Mouse (Mus musculus) 416B (cell line): ENCODE results near the gene Tmem163.

ENCODE experiments used
- DNase-seq: peaks from one replicate; pipeline ENCODE4 v3.0.0; 2011; ENCODE audit warnings: low read depth

Tmem163 gene

DNA sequence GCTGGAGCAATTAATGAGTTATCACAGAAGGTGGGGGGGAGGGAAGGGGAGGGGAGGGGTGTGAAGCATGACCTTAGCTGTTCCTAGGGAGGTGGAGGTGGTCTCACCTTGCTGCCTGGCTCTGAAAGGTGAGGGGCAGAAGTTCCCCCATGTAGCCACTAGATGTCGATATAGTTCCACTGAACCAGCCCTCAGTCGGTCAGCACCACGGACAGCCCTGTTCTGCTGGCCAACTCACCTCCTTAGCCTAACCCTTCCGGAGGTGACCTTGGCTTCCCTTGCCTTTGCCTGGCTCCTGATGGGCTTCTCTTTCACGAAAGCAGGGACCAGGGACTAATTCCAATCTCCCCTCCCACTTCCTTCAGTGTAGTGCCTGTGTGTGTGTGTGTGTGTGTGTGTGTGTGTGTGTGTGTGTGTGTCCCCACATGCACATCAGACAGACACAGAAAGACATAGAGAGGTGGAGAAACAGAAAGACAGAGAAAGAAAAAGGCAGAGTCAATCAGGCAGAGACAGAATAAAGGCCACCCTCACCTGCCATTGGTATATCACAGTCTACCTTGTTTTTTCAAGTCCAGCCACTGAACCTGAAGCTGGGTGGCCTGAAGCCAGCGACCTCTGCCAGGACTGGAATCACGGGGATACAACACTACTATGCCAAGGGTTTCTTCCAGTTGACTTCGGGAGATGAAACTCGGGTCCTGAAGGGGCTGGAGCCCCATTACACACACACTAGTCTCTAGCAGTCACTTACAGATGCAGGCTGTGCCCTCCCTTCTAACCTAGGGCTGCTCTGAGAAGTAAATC is 182.4 kb downstream of the Tmem163 start:
- DNase-seq: peak; percentile 62

DNA sequence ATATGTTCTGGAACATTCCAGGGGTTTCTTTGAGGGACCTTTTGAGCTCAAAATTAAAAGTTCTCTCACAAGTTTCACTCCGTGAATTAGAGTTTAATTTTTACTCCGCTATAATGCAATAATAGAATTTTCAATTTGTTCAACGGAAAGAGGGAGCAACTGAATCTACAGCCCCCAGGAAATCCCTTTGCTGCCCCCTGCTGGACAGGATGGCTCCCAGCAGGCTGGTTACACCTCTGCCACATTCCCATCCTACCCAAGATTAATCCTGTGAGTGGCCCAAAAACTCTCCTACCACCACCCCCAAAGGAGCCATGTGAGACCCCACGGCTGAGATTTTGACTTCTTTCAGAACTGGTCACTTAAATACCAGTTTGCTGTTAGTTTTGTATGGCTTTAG is 192.2 kb downstream of the Tmem163 start:
- peak; percentile 22 for DNase-seq

DNA sequence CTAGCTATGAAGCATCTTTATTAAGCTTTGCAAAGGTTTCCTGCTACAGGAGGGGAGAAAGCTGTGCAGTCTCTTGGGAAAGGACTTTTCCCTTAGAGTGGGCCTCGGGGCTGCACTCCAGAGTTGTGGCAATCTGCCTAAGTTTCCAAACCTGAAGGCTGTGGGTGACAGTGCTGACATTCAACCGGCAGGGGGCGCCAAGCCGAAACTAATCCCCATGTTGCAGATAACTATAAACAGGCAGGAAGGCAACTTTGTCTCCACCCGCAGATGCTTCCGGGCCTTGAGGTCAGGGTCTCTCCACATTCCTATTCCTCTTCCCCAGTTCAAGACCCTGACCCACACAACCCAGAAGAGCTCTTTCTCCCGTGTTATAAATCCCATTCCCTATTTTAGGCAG is 194.5 kb downstream of the Tmem163 start:
- peak; percentile 54 for DNase-seq

DNA sequence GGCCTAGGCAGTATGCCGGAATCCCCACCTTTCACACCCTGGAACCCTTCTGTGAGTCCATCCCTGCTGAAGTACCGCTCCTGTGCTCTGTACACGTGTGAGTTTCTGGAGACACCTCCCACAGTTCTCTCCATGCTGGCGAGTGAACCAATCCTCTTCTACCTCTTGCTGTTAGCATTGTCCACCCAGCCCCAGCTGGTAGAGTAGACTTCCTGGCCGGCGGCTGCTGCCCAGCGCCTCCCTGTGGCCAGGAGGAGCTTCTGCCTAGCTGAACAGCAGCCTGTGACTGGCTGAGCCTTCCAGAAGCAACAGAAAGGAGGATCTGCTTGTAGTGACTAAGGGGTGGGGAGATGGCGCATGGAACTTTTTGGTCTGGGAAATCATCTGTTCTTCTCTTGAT is 195.2 kb downstream of the Tmem163 start:
- DNase-seq: peak; percentile 24

DNA sequence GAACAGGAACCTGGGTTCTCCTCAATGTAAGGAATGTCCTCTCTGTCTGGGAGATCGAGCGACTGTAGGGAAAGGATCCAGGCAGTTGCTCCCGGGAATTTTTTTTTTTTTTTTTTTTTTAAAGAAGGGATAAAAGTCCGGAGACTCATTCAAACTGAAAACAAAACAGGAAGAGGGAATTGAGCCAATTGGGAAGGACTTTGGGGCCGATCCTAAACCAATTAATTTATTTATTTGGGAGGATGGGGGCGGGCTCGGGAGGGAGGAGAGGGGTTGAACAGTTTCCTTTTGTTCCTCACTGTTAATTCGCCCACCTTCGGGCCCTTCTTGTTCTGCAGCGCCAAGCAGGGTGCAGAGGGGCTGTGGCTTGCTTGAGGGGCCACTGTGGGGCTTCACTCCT is 196.4 kb downstream of the Tmem163 start:
- DNase-seq: no peak

DNA sequence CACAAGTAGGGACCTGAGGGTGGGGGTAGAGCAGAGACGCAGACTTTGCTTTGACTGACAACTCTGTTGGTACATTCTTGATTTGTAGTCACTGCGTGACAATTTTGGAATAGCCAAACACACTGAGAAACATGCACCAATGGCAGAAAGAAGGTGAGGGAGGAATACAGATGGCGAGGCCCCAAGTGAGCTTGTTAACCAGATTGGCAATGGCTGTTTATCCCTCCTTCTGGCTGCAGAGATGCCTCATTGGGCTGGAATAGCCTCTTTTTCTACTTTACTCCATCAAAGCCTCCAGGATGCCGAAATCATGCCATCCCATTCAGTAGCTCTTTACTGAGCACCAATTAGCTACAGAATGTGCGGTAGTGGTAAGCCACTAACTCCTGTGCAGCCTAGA is 203.6 kb downstream of the Tmem163 start:
- DNase-seq: no peak

DNA sequence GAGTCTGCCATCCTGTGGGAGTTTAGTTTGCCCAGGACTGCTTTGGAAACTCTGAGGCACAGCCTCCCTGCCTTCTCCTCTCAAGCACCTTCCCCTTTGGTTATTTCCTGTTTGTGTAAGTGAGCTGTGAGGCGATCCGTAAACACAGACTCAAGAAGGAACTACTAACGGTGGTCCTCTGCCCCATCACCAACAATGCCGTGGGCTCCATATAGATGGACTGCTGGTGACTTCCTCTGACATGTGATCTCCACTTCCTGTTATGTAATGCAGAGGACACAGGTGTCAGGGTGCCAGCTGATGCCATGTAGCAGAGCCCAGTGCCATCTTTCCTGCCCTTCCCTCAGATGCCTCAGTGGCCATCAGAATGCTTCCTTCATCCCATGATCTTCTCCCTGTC is 209.2 kb downstream of the Tmem163 start:
- DNase-seq: peak; percentile 8

DNA sequence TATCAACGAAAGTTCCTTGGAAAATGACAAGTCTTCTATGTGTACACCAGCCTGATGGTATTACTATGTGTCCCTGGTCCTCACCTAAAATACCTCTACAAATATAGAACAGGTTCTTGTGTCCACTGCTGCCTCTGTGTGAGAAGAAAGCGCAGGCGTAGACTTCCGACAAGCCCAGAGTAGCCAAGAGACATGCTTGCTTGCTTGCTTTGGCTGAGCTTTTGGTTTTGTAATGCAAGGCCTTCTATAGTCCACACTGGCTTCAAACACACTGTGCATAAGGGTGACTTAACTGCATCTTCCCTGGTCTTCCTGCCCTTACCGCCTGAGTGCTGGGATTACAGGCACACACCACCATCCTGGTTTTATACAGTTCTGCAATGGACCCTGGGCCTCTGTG is 212.1 kb downstream of the Tmem163 start:
- no peak for DNase-seq

DNA sequence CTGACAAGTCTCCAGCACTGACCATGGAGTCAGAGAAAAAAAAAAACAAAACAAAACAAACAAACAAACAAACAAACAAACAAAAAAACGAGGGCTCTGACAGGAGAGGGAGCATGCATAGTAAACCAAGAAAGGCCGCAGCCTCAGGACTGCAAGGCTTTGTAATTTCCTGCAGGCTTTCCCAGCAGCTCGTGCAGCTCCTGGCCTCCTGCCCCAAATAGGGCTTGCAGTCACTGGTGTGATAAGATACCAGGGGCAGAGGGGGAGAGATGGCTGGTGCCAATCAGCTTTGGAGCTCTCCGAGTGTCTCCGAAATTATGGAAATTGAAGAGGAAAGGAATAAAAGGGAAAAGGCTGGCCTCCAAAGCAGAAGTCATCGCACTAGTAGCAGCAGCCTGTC is 214.1 kb downstream of the Tmem163 start:
- no peak for DNase-seq

DNA sequence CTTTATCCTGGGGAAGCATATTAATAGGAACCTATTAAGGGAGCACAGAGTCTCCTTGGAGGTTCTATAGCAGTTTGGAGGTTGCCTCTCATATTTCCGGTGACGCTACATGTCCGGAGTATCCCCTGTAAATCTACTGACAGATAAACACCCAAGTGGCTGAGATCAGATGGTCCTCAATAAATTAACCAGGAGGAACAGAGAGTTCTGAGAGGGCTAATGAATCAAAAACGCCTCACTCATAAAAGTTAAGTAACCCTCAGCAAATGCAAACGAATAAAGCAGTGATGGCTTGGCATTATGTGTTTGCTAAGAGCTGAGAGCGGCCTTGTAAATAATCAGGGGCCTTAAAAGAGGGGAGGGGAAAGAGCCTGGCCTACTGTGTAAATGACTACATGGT is 215.3 kb downstream of the Tmem163 start:
- DNase-seq: no peak

DNA sequence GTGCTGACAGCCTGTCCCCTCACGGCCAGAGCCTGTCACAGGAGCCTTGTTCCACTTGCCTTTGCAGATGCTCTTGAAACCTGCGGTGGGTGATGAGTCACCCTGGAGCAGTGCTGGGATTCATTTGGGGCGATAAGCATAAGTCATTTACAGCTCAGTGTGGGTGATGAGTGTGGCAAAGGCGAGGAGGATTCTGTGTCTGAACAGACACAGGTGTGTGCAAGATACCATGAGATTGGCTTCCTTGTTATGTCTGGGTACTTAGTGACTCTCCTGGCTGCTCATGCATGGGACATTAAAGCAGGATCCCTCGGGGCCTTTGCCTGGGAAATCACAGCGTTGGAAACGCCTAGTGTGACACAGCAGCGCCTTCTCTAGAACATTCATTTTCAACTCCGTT is 218.3 kb downstream of the Tmem163 start:
- no peak for DNase-seq

DNA sequence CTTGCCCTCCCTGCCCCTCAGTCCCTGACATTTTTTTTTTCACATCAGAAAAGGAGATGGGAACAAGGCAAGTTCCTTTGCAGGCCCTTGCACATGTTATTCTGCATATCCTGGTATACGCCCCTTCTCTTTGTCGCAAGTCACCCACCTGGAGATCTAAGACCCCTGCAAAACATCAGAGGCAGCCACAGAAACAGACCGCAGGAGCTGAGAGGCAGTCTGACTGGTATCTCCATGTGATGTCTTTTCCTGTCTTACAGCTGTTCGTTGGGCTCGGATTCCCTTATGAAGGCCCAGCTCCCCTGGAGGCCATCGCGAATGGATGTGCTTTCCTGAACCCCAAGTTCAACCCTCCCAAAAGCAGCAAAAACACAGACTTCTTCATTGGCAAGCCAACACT is 219.8 kb downstream of the Tmem163 start:
- DNase-seq: no peak

DNA sequence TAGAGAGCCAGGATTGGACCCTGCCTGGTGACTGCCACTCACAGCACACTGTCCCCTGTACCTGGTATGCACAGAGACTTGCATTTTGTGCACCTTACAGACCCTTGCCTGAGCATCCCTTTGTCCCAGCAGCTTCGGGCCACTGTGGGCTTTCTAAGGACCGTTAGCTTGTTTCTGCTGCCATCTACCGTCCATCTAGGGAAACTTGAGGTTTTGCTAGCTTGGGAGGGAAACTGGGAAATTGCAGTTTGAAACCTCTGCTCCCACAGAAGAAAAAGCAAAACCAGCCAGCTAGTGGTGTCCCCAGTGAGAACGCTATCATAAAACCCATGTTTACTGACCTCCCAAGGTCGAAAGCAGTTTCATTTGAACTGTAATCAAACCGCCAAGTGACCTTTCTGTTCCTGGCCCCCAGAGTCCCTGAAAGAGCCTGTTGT is 220.3 kb downstream of the Tmem163 start:
- peak; percentile 64 for DNase-seq

DNA sequence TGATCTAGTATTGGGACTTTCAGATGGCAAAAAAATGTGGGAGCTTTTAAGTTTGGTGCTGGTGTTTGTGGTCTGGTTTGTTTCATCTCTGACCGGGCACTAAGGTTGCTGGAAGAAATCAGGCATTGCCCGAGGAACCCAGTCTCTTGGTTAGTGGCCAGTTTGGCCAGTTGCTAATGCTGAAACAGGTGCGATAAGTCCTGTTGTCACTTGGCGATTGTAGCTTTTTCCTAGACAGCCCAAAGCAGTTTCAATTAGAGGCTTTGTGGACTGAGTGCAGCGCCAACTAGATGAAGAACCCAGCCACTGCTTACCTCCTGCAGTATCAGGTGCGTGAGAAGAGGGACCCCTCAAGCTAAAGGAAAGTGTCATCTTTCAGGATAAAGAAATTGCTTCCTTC is 226.0 kb downstream of the Tmem163 start:
- DNase-seq: no peak

DNA sequence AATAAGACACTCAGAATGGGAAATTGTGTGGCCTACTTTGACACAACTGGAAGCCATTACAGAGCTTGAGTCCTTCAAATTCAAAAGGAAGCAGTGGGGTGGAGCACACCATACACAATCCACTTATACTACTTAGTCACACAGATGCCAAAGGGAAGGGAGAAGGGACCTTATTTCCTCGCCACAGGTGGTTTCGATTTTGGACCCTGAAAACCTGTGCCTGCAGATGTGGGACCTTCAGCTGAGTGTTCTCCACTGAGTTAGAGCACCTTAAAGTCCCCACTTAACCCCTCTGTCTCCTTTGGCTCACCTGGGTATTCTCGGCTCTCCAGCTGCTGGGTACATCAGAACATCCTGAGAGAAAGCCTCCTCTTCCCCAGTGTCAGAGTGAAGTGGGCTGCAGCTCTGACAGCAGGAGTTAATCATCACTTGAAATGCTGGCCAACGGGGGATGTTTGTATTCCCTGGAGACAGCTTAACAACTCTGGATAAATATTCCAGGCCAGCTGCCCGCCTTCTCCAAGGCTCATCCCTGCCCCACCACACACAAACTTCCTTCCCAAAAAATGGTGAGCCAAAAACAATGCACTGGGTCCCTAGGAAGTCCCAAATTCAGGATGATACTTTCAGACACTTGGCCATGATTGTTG is 234.4 kb downstream of the Tmem163 start:
- DNase-seq: no peak

DNA sequence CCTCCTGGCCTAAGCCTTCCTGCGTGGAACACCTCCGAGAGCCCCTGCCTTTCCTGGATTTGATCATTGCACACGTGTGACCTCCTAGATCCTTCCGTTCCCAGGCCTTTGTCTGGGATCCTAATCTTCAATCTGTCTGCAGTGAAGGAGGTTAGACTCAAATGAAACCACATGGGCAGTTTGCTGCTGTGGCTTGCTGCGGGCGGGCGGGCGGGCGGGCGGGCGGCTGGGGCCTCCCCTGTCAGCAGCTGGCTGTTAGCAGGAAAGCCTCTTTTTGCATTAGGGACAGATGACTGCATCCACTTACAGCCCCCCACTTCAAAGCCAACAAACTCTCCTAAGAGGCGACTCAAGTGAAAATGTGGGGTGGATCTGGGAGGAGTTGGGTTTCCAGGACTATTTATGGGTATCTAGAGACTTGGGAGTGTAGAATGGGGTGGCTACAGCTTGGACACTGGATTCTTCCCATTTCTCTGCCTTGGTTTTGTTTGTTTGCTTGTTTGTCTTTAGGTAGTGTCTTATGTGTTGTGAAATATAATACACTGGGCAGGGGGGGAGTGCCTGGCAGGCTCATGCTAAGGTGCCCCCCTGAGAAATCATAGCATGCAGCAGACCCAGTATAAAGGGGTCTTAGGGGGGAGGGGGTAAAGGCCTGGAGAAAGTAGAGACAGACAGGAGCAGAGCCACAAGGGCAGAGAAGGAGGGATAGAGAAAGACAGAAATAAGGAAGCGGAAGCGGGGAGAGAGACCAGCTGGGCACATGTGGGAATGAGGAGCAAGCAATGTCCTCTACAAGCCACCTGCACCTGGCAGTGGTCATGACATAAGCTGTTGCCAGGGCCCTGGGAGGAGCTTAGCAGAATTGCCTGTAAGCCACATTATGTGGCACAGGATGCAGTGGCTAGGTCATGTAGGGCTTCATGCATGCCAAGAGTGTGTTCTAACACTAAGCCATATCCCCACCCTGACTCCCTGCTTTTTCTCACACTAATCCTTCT is 236.2 kb downstream of the Tmem163 start:
- DNase-seq: no peak

DNA sequence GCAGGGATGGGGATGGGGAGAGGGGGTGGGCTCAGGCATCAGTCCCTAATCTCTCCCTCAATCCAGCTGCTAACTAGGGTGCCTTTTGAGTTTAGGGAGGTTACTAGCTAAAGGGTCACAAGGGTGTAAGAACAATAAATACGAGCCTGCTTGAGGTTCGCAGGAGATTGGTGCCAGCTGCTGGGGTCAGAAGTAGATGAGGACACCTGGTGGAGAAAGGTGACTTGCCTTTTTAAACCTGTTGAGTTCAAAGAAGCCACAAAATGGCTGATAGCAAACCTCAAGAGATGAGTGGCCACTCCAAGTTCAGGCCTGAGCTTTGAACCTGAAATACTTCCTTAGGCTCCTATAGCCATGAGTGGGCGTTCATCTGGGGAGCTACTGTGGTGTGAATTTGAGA is 237.6 kb downstream of the Tmem163 start:
- peak; percentile 18 for DNase-seq

DNA sequence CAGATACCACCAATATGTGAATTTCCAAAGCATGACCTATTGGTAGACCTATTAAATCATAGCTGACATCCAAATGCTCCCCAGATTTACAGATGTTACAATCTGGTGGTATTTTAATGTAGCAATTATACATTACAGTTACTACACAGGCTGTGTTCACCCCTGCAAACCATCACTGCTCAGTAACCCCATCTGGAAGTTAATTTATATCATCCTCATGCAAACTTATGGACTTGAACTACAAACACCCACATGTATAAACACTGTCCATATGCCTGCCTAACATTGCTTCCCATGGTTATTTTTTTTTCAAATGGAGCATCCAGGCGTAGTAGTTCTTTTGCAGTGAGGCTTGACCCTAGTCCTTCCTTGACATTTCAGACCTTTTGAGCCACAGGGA is 238.3 kb downstream of the Tmem163 start:
- no peak for DNase-seq

DNA sequence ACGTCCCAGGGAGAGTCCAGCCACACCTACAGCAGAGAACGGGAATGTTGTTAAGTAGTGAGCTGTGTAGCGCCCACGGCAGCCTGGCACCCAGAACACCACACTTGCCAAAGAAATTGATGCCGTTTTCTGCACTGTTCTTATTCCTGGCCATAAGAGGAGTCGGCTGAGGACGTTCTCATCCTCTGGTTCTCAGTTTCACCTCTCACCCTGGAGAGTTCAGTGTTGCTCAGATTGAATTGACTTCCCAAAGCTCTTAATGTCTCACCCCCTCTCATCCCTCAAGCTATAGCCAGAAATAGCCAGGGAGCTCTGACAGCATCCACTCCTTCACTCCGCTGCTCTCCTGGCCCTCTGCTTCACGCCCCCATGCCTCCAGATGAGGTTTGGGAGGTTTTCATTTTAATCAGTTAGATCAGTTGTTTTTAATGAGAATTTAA is 239.9 kb downstream of the Tmem163 start:
- no peak for DNase-seq

DNA sequence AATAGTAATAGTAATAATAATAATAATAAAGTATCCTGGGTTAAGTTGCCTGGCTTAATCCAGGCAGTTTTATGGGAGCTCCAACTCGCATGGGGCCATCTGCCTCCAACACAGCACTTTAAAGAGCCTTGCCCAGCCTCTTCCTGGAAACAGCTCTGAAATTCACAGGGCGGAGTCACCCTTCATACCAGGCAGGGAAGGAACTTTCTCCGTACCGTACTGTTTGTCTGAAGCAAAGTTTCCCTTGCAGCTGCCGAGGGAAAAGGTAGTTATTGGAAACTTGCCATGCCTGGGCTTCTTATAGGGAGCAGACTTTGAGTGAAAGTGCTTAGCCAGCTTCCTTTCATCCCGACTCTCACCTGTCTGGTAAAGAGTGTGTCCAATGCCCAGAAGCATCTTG is 242.3 kb downstream of the Tmem163 start:
- no peak for DNase-seq
